Mouse (Mus musculus): ENCODE results near the gene Grwd1.

- TF ChIP-seq POLR2A (IDR thresholded peaks at IDR 0.05; ENCODE audit: low read depth, low read length) (no peak), CTCF (conservative IDR thresholded peaks at IDR 0.05; ENCODE audit: insufficient read depth, insufficient read length, low read depth, low read length) (no peak)
These were observed 28.2 kb downstream of the Grwd1 start for GRCm38 (mm10) chr7:45802551-45802950.

All from kidney, adult 2 months (tissue).